In genomic region chrX:142685676-142686075, GRCm38 (mm10) we compare ENCODE assay signal across 12 mouse cellular contexts. TPM values are rescaled to one million over a fixed set of nuclear protein-coding genes. Genes with fewer than 3 reads are reported as not detected.
DNase-seq lines count a peak whose midpoint lies in the region; ATAC-seq and TF ChIP-seq lines count a peak whose summit lies in the region.
"Had no signal": no experiment of that assay in that cellular context is flagged by ENCODE, and none has a peak within 500 bp of the region (broad histone marks: within the 10 kb centered on the region; RNA-seq: fewer than 3 reads in every experiment).

No protein-coding gene starts in this region.

- TF ChIP-seq POLR2A in limb, embryonic 14.5 days (IDR thresholded peaks at IDR 0.05; ENCODE audit: borderline replicate concordance, extremely low read depth, insufficient read depth, insufficient read length) = no peak

- peak overlapping the region; percentile 33; the same call in 1 of the 2 replicates for H3K9ac ChIP-seq in heart, embryonic 13.5 days
- H3K9ac ChIP-seq in limb, embryonic 11.5 days (ENCODE audit: low read length) = no peak overlapping the region
- H3K9ac ChIP-seq in embryonic facial prominence, embryonic 13.5 days = no peak overlapping the region
- H3K9ac ChIP-seq in limb, embryonic 14.5 days (ENCODE audit: low read depth, low read length, severe bottlenecking) = no peak overlapping the region

- H3K4me3 ChIP-seq in heart, embryonic 13.5 days = peak overlapping the region; percentile 66
- H3K4me3 ChIP-seq in limb, embryonic 11.5 days (ENCODE audit: low read depth, low read length) = no peak overlapping the region
- no peak overlapping the region for H3K4me3 ChIP-seq in limb, embryonic 10.5 days
- peak overlapping the region; percentile 55 for H3K4me3 ChIP-seq in embryonic facial prominence, embryonic 13.5 days
- H3K4me3 ChIP-seq in limb, embryonic 14.5 days (replicated peaks; ENCODE audit: low read length) = peak overlapping the region; percentile 53

- no peaks in the 10 kb centered on the region for H3K9me3 ChIP-seq in heart, embryonic 13.5 days
- H3K9me3 ChIP-seq in limb, embryonic 11.5 days (ENCODE audit: control insufficient read depth, low read length) = no peaks in the 10 kb centered on the region
- H3K9me3 ChIP-seq in limb, embryonic 10.5 days (replicated peaks) = no peaks in the 10 kb centered on the region
- H3K9me3 ChIP-seq in embryonic facial prominence, embryonic 13.5 days = no peaks in the 10 kb centered on the region
- H3K9me3 ChIP-seq in limb, embryonic 14.5 days (ENCODE audit: control insufficient read depth, low read length) = no peaks in the 10 kb centered on the region

- H3K4me1 ChIP-seq in heart, embryonic 13.5 days = peaks cover 52% of the 10 kb centered on the region
- peaks cover 13% of the 10 kb centered on the region for H3K4me1 ChIP-seq in limb, embryonic 11.5 days (ENCODE audit: control insufficient read depth, insufficient read depth, low read length)
- H3K4me1 ChIP-seq in limb, embryonic 10.5 days = peaks cover 41% of the 10 kb centered on the region
- H3K4me1 ChIP-seq in embryonic facial prominence, embryonic 13.5 days = peaks cover 29% of the 10 kb centered on the region
- H3K4me1 ChIP-seq in limb, embryonic 14.5 days (ENCODE audit: control insufficient read depth, insufficient read depth, low read length) = peaks cover 6% of the 10 kb centered on the region; the same call in 1 of the 2 replicates

- H3K27me3 ChIP-seq in heart, embryonic 13.5 days (replicated peaks) = no peaks in the 10 kb centered on the region
- peaks cover 17% of the 10 kb centered on the region for H3K27me3 ChIP-seq in limb, embryonic 11.5 days (ENCODE audit: control insufficient read depth, insufficient read depth, low read length)
- H3K27me3 ChIP-seq in limb, embryonic 10.5 days (ENCODE audit: low read depth, poor library complexity, severe bottlenecking) = peaks cover 95% of the 10 kb centered on the region
- peaks cover 30% of the 10 kb centered on the region for H3K27me3 ChIP-seq in embryonic facial prominence, embryonic 13.5 days
- no peaks in the 10 kb centered on the region for H3K27me3 ChIP-seq in limb, embryonic 14.5 days (ENCODE audit: control insufficient read depth, insufficient read depth, low read length)
- H3K27me3 ChIP-seq: CH12.LX had no signal

- no peak for ATAC-seq in heart, embryonic 13.5 days (ENCODE audit: extremely low read depth, insufficient number of reproducible peaks, low FRiP score, low TSS enrichment)
- ATAC-seq in limb, embryonic 11.5 days (ENCODE audit: insufficient number of reproducible peaks, low FRiP score, low TSS enrichment, low read depth) = no peak
- no peak for ATAC-seq in embryonic facial prominence, embryonic 13.5 days (ENCODE audit: insufficient number of reproducible peaks, insufficient read depth, low FRiP score, low TSS enrichment, low read depth)
- peak; percentile 20 for ATAC-seq in limb, embryonic 14.5 days (ENCODE audit: low FRiP score, low read depth)

- peak overlapping the region; percentile 32; the same call in 1 of the 2 replicates for H3K27ac ChIP-seq in heart, embryonic 13.5 days (replicated peaks)
- H3K27ac ChIP-seq in limb, embryonic 11.5 days (replicated peaks; ENCODE audit: low read depth, low read length) = no peak overlapping the region
- no peak overlapping the region for H3K27ac ChIP-seq in limb, embryonic 10.5 days
- H3K27ac ChIP-seq in embryonic facial prominence, embryonic 13.5 days = peak overlapping the region; percentile 62; the same call in 1 of the 2 replicates
- H3K27ac ChIP-seq in limb, embryonic 14.5 days (replicated peaks; ENCODE audit: low read depth, low read length) = peak overlapping the region; percentile 52

- intact Hi-C loops in heart, postnatal 25 days (cut with DNase I) = no loop called here

- 39% methylated on average over 6 of the region's 6 CpGs for WGBS in heart, embryonic 13.5 days
- 49% methylated on average over 6 of the region's 6 CpGs for WGBS in limb, embryonic 11.5 days
- 67% methylated on average over 6 of the region's 6 CpGs for WGBS in limb, embryonic 10.5 days
- 25% methylated on average over 6 of the region's 6 CpGs for WGBS in embryonic facial prominence, embryonic 13.5 days
- 38% methylated on average over 6 of the region's 6 CpGs for WGBS in limb, embryonic 14.5 days

- peaks cover 10% of the 10 kb centered on the region; the same call in 1 of the 2 replicates for H3K36me3 ChIP-seq in heart, embryonic 13.5 days
- H3K36me3 ChIP-seq in limb, embryonic 11.5 days (ENCODE audit: control insufficient read depth, insufficient read depth, low read length) = no peaks in the 10 kb centered on the region
- H3K36me3 ChIP-seq in limb, embryonic 10.5 days = peaks cover 15% of the 10 kb centered on the region
- H3K36me3 ChIP-seq in embryonic facial prominence, embryonic 13.5 days = no peaks in the 10 kb centered on the region; the same call in 1 of the 2 replicates
- no peaks in the 10 kb centered on the region for H3K36me3 ChIP-seq in limb, embryonic 14.5 days (ENCODE audit: control insufficient read depth, insufficient read depth, low read length)

- DNase-seq in heart, postnatal 25 days (ENCODE audit: low spot score) = no peak
- DNase-seq in limb, embryonic 11.5 days (ENCODE audit: low spot score) = no peak
- DNase-seq in limb, embryonic 10.5 days (ENCODE audit: low spot score) = no peak
- peak; percentile 64 for DNase-seq in limb, embryonic 14.5 days (ENCODE audit: low spot score)
- DNase-seq in left cerebral cortex, adult 11 months (ENCODE audit: low spot score) = no peak
- DNase-seq: cerebellum, adult 11 months; layer of hippocampus, postnatal 36 days; spleen, adult 18-20 months; thymus, postnatal 14 days had no signal

- peak overlapping the region; percentile 82 for H3K4me2 ChIP-seq in heart, embryonic 13.5 days
- H3K4me2 ChIP-seq in limb, embryonic 11.5 days (ENCODE audit: low read depth, severe bottlenecking) = peak overlapping the region; percentile 15; the same call in 1 of the 2 replicates
- H3K4me2 ChIP-seq in embryonic facial prominence, embryonic 13.5 days = peak overlapping the region; percentile 74
- H3K4me2 ChIP-seq in limb, embryonic 14.5 days (replicated peaks; ENCODE audit: low read depth, low read length, severe bottlenecking) = peak overlapping the region; percentile 67

RNA-seq across cellular contexts. Expression of gene Tmem164, which starts 4.5 kb away (rescaled TPM):
- polyA plus RNA-seq in heart, embryonic 13.5 days (2015; fragmentation: Nextera tagmentation; extraction: Ambion mirVana) = 48.3 and 52.9 TPM in 2 replicates
- total RNA-seq in heart, postnatal 25 days (2021) = 10 to 100 TPM; 22.8 to 39.9 TPM
- polyA plus RNA-seq in limb, embryonic 11.5 days (2014; fragmentation: Nextera tagmentation; extraction: Ambion mirVana) = 36.4 and 40.8 TPM in 2 replicates
- polyA plus RNA-seq in limb, embryonic 10.5 days (2016; fragmentation: Nextera tagmentation; extraction: Ambion mirVana) = 73.8 and 79.2 TPM in 2 replicates
- 53.7 and 56.7 TPM in 2 replicates for polyA plus RNA-seq in embryonic facial prominence, embryonic 13.5 days (2015; fragmentation: Nextera tagmentation; extraction: Ambion mirVana)
- 62.2 and 71.4 TPM in 2 replicates for polyA plus RNA-seq in limb, embryonic 14.5 days (2012; rRNA removed)
- 40.1 and 48.1 TPM in 2 replicates for polyA plus RNA-seq in limb, embryonic 14.5 days (2014; fragmentation: Nextera tagmentation; extraction: Ambion mirVana)

Comparison
In these comparisons a context has a peak if more than half of its experiments do, and no peak if none do; other contexts are left out.
1. H3K27ac ChIP-seq: peak in heart, embryonic 13.5 days (single experiment), embryonic facial prominence, embryonic 13.5 days (single experiment) and limb, embryonic 14.5 days (single experiment); none in limb, embryonic 11.5 days (single experiment) and limb, embryonic 10.5 days (single experiment).
2. H3K4me3 ChIP-seq: peak in heart, embryonic 13.5 days (single experiment), embryonic facial prominence, embryonic 13.5 days (single experiment) and limb, embryonic 14.5 days (single experiment); none in limb, embryonic 11.5 days (single experiment) and limb, embryonic 10.5 days (single experiment).
3. H3K4me2 ChIP-seq: peak in every context shown above with its lines; median percentile 82 in heart, embryonic 13.5 days; 74 in embryonic facial prominence, embryonic 13.5 days; 67 in limb, embryonic 14.5 days; 15 in limb, embryonic 11.5 days.